Mouse (Mus musculus) retina, postnatal 7 days (tissue): ENCODE measurements around the gene Ank2.

Experiments used
- DNase-seq: peaks from one replicate; pipeline ENCODE4 v3.0.0-alpha.2; 2012; ENCODE audit warnings: low read depth, low spot score

Ank2 gene

GRCm38 (mm10) chr3:126886644-126887043 is 612.5 kb downstream of the Ank2 start:
- no peak for DNase-seq

DNA sequence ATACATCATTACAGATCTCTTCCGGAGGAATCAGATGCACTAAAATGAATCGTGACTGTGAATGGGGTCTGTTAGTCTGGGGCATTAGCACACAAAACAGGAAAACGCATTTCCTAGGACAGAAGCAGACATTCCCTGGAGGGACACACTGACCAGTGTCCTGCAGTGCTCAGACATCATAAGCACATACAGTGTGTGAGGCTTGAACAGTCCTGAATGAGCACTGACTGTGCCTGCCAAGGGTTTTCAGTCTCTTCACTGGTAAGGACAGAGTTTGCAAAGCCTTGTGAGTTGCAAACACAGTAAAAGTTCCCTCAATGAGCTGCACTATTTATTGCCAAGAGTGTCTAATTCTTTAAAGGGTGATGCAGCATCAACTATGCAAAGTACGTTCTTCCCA is 613.1 kb downstream of the Ank2 start:
- no peak for DNase-seq

DNA sequence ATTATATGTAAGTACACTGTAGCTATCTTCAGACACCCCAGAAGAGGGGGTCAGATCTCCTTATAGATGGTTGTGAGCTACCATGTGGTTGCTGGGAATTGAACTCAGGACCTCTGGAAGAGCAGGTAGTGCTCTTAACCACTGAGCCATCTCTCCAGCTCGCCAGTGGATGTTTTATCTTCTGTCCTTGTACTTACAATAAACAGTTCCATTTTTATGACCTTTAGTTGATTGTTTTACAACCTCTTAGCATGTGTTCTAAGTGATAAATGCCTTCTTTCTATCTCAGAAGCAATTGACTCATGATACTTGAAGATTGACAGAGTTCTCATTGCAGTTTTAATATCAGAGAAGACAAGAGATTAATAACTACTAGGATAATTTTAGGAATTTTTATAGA is 620.9 kb downstream of the Ank2 start:
- DNase-seq = no peak
